Mouse (Mus musculus): Measurements from ENCODE around the gene Ssh2. TPM values are rescaled to one million over a fixed set of nuclear protein-coding genes. Genes with fewer than 3 reads are reported as not detected.

Ssh2 gene
- polyA plus RNA-seq, 1 experiment from 2014 or later: 3.0 TPM

GRCm38 (mm10) chr11:77490451-77490850, 274.4 kb downstream of the Ssh2 start:
- no peak for TF ChIP-seq EP300 (optimal IDR thresholded peaks at IDR 0.05)
- 68% methylated on average over 6 of the region's 6 CpGs for WGBS
- DNase-seq (ENCODE audit: low spot score) (no peak), ATAC-seq (ENCODE audit: low FRiP score, low TSS enrichment) (no peak)
- peaks cover 19% of the 10 kb centered on the region for H3K4me1 ChIP-seq (replicated peaks; ENCODE audit: control insufficient read depth, insufficient read depth)
- no peaks in the 10 kb centered on the region for H3K27me3 ChIP-seq (ENCODE audit: control insufficient read depth, insufficient read depth, low read length)
- peak overlapping the region; percentile 91; the same call in 1 of the 2 replicates for H3K4me2 ChIP-seq (replicated peaks; ENCODE audit: low read depth)
- H3K9ac ChIP-seq (ENCODE audit: low read length): 0 out of 2 replicates have a peak overlapping the region, but pooled peaks have one; percentile 9
- no peak overlapping the region for H3K4me3 ChIP-seq (ENCODE audit: low read depth, low read length)
- H3K27ac ChIP-seq (replicated peaks): peak overlapping the region; percentile 95
- H3K9me3 ChIP-seq (ENCODE audit: control insufficient read depth, low read length): no peaks in the 10 kb centered on the region
- no peaks in the 10 kb centered on the region for H3K36me3 ChIP-seq (ENCODE audit: control insufficient read depth, insufficient read depth, low read length)

- Histone ChIP-seq H3K27me3 (ENCODE audit: control insufficient read depth, insufficient read depth, low read length) (no peaks in the 10 kb centered on the region), H3K36me3 (ENCODE audit: control insufficient read depth, insufficient read depth, low read length) (no peaks in the 10 kb centered on the region), H3K4me1 (replicated peaks; ENCODE audit: control insufficient read depth, insufficient read depth) (peaks cover 19% of the 10 kb centered on the region), H3K4me2 (replicated peaks; ENCODE audit: low read depth) (peak overlapping the region; percentile 91), H3K27ac (replicated peaks) (peak overlapping the region; percentile 95), H3K4me3 (ENCODE audit: low read depth, low read length) (peak overlapping the region; percentile 53), H3K9me3 (ENCODE audit: control insufficient read depth, low read length) (no peaks in the 10 kb centered on the region), H3K9ac (ENCODE audit: low read length) (no peak overlapping the region)
- WGBS: 0% methylated on average over 13 of the region's 13 CpGs
- TF ChIP-seq CTCF (IDR thresholded peaks at IDR 0.05; ENCODE audit: low read depth) (peak; percentile 99), EP300 (optimal IDR thresholded peaks at IDR 0.05) (peak; percentile 26)
- DNase-seq (ENCODE audit: low spot score) (peak; percentile 94), ATAC-seq (ENCODE audit: low FRiP score, low TSS enrichment) (peak; percentile 76)
These were observed 275.0 kb downstream of the Ssh2 start for GRCm38 (mm10) chr11:77491123-77491501.

- Histone ChIP-seq H3K4me1 (replicated peaks; ENCODE audit: control insufficient read depth, insufficient read depth) (peaks cover 18% of the 10 kb centered on the region), H3K27ac (replicated peaks) (peak overlapping the region; percentile 95), H3K27me3 (ENCODE audit: control insufficient read depth, insufficient read depth, low read length) (no peaks in the 10 kb centered on the region), H3K9me3 (ENCODE audit: control insufficient read depth, low read length) (no peaks in the 10 kb centered on the region), H3K4me3 (ENCODE audit: low read depth, low read length) (peak overlapping the region; percentile 53), H3K4me2 (replicated peaks; ENCODE audit: low read depth) (peak overlapping the region; percentile 91), H3K36me3 (ENCODE audit: control insufficient read depth, insufficient read depth, low read length) (no peaks in the 10 kb centered on the region), H3K9ac (ENCODE audit: low read length) (peak overlapping the region; percentile 45)
- DNase-seq (ENCODE audit: low spot score) (peak; percentile 78), ATAC-seq (ENCODE audit: low FRiP score, low TSS enrichment) (peak; percentile 66)
- peak; percentile 41 for TF ChIP-seq EP300 (optimal IDR thresholded peaks at IDR 0.05)
- TF ChIP-seq CTCF (IDR thresholded peaks at IDR 0.05; ENCODE audit: low read depth): no peak
- 1% methylated on average over 22 of the region's 23 CpGs for WGBS
These were observed 275.6 kb downstream of the Ssh2 start for GRCm38 (mm10) chr11:77491502-77492291.

- H3K27me3 ChIP-seq (ENCODE audit: control insufficient read depth, insufficient read depth, low read length): no peaks in the 10 kb centered on the region
- WGBS: 0% methylated on average over 13 of the region's 18 CpGs
- H3K4me3 ChIP-seq (ENCODE audit: low read depth, low read length): peak overlapping the region; percentile 53
- peak overlapping the region; percentile 91 for H3K4me2 ChIP-seq (replicated peaks; ENCODE audit: low read depth)
- TF ChIP-seq EP300 (optimal IDR thresholded peaks at IDR 0.05): no peak
- TF ChIP-seq CTCF (IDR thresholded peaks at IDR 0.05; ENCODE audit: low read depth): no peak
- DNase-seq (ENCODE audit: low spot score) (no peak), ATAC-seq (ENCODE audit: low FRiP score, low TSS enrichment) (no peak)
- no peaks in the 10 kb centered on the region for H3K9me3 ChIP-seq (ENCODE audit: control insufficient read depth, low read length)
- H3K27ac ChIP-seq (replicated peaks): peak overlapping the region; percentile 95
- no peaks in the 10 kb centered on the region for H3K36me3 ChIP-seq (ENCODE audit: control insufficient read depth, insufficient read depth, low read length)
- H3K9ac ChIP-seq (ENCODE audit: low read length): peak overlapping the region; percentile 91
- H3K4me1 ChIP-seq (replicated peaks; ENCODE audit: control insufficient read depth, insufficient read depth): peaks cover 16% of the 10 kb centered on the region
These were observed 276.3 kb downstream of the Ssh2 start for GRCm38 (mm10) chr11:77492311-77492871.

GRCm38 (mm10) chr11:77492911-77493332, 276.8 kb downstream of the Ssh2 start:
- Histone ChIP-seq H3K4me3 (ENCODE audit: low read depth, low read length) (peak overlapping the region; percentile 53), H3K27ac (replicated peaks) (peak overlapping the region; percentile 95), H3K4me2 (replicated peaks; ENCODE audit: low read depth) (peak overlapping the region; percentile 91), H3K9me3 (ENCODE audit: control insufficient read depth, low read length) (no peaks in the 10 kb centered on the region), H3K4me1 (replicated peaks; ENCODE audit: control insufficient read depth, insufficient read depth) (peaks cover 19% of the 10 kb centered on the region), H3K27me3 (ENCODE audit: control insufficient read depth, insufficient read depth, low read length) (no peaks in the 10 kb centered on the region), H3K9ac (ENCODE audit: low read length) (peak overlapping the region; percentile 91), H3K36me3 (ENCODE audit: control insufficient read depth, insufficient read depth, low read length) (no peaks in the 10 kb centered on the region)
- under 1% methylated on average over 29 of the region's 32 CpGs for WGBS
- TF ChIP-seq CTCF (IDR thresholded peaks at IDR 0.05; ENCODE audit: low read depth): peak; percentile 40; the same call in 1 of the 2 replicates
- no peak for TF ChIP-seq EP300 (optimal IDR thresholded peaks at IDR 0.05)
- DNase-seq (ENCODE audit: low spot score) (peak; percentile 96), ATAC-seq (ENCODE audit: low FRiP score, low TSS enrichment) (peak; percentile 78)
